Mouse (Mus musculus) liver, adult 2 months (tissue): ENCODE measurements at regions not wholly inside any gene's neighbourhood (a gene's known extent, or its start where the extent isn't known, plus 50 kb on each side); places are given as distances from the start of the nearest gene placed in this dataset.

Experiments
- CTCF ChIP-seq: fragments of 200-500 bp; IDR thresholded peaks from 2 replicates; pipeline ENCODE4 v1.5.1; 2011; ENCODE audit warnings: low read depth, low read length, control low read depth
- POLR2A ChIP-seq: fragments of 200-500 bp; IDR thresholded peaks from 2 replicates; pipeline ENCODE4 v1.6.1; 2011; ENCODE audit warnings: low read length, control low read depth; ENCODE audit not compliant: insufficient read depth; ENCODE audit errors: extremely low read depth

DNA sequence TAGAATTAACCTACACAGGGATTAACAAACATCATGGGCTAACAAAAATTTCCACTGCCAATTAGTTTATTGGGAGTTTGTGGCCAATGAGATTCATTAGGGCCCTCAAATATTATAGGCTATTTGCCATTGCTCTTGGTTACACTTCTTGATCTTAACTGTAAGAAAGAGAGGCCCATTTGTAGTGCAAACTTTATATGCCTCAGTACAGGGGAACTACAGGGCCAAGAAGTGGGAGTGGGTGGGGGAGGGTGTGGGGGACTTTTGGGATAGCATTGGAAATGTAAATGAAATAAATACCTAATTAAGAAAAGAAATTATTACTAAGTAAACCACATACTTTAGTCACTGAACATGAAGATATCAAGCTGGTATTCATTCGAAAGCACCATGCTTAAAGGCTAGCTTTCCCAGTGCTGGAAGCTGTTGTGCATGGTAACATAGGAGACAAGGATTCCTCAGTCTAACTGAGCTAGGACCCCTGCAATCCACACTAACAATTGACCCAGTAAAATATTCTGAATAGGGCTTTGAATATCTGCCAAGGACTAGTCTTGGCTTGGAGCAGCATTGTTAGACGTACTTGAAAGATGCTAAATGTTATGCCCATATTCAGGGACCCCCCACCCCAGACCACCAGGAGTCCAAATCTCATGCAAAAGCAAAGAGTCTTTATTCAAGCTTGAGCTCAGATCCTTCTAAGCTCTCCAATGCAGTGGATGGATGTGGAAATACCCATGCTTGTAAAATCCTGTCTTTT lies 295.9 kb downstream of the Speer2 start:
- TF ChIP-seq POLR2A, result no peak
- no peak for TF ChIP-seq CTCF
